Mouse (Mus musculus) olfactory bulb, adult 2 months (tissue): ENCODE results near the gene Gmcl1.

Experiments used
- CTCF ChIP-seq: fragments of 200-500 bp; IDR thresholded peaks from 2 replicates; pipeline ENCODE4 v1.5.1; 2012; ENCODE audit warnings: low read depth, mild to moderate bottlenecking, low read length, moderate library complexity; ENCODE audit not compliant: insufficient read depth
- POLR2A ChIP-seq: fragments of 200-500 bp; IDR thresholded peaks from 2 replicates; pipeline ENCODE4 v1.6.1; 2012; ENCODE audit warnings: mild to moderate bottlenecking, low read depth, low read length, moderate library complexity; ENCODE audit not compliant: insufficient read depth

- TF ChIP-seq CTCF (no peak), POLR2A (no peak)
Observed at GRCm38 (mm10) chr6:86768938-86769337, 35.8 kb upstream of the Gmcl1 start.
